Mouse (Mus musculus): ENCODE data around the gene Mapk13.

DNA sequence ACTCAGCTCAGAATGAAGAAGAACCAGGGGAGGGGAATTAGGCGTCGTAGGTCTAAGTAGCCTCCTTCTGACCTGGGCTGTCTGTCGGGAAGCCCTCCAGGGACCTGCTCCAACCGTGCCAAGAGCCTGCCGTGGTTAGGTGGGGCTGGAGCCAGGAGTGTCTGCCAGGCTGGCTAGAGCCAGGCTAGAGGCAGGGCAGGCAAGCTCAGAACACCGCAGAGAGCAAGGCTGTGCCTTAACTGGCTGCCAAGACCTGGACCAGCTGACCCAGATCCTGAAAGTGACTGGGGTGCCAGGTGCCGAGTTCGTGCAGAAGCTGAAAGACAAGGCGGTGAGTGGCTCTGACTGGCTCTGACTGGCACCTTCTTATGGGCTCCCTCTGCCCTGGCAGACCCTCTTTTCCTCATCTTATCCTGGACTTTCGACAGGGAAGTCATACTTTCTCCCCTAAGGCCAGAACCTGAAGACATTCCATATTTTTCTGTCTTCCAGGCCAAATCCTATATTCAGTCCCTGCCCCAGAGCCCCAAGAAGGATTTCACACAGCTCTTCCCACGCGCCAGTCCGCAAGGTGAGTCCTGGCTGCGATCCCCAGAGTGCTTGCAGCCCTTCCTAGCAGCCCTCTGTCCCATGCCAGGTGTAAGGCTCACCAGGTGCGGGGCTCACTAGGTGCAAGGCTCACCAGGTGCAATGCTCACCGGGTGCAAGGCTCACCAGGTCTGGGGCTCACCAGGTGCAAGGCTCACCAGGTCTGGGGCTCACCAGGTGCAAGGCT, 8.3 kb downstream of the Mapk13 start:
- no peak for TF ChIP-seq POLR2A (IDR thresholded peaks at IDR 0.05; ENCODE audit: low read depth, low read length)
- no peak for TF ChIP-seq CTCF (IDR thresholded peaks at IDR 0.05; ENCODE audit: borderline replicate concordance, insufficient read depth, low read length)
